Mouse (Mus musculus) spleen, postnatal 36 days (tissue): ENCODE results near the gene Lfng.

ENCODE experiments used
- DNase-seq, 2 experiments: peaks; one replicate each; pipeline ENCODE4 v3.0.0; 2022; ENCODE audit warnings: low spot score in 2 of 2, mixed read lengths in 1 of 2

Lfng gene

GRCm38 (mm10) chr5:140589082-140589774 lies 17.9 kb upstream of the Lfng start:
- DNase-seq = no peak

DNA sequence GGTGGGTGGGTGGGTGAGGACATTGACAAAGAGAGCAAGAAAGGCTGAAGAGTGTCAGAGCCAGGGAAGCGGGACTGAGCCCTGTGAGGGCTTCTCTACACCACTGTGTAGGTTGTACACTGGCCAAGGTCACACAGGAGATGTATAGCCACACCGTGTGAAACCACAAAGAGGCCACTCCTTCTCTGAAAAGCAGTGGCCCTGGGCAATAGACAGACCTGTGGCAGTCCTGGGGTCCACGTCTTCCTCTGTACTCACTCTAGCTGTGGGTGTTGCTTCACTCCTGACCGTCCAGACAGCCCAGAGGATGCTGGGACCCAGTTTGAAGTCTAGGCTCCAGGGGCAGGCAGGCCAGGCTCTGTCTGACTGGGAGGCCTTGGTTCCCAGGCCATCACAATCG lies 12.3 kb upstream of the Lfng start:
- DNase-seq = no peak

DNA sequence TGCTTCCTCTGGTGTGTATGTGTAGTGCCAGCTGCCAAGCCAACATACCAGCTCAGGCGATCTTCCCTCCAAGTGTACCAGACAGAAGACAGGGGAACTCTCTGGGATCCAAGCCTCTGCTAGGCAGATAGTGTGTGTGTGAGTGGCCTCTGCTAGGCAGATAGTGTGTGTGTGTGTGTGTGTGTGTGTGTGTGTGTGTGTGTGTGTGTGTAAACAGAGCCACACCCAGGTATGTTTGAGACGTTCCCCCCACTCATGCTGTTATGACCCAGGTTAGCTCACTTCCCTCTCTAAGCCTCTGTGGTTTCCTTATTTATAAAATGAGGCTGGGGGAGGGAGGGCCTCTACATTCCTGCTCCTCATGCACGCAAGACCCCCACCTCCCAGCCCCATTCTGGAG lies 10.7 kb upstream of the Lfng start:
- peak; percentile 59 to 66 for DNase-seq

DNA sequence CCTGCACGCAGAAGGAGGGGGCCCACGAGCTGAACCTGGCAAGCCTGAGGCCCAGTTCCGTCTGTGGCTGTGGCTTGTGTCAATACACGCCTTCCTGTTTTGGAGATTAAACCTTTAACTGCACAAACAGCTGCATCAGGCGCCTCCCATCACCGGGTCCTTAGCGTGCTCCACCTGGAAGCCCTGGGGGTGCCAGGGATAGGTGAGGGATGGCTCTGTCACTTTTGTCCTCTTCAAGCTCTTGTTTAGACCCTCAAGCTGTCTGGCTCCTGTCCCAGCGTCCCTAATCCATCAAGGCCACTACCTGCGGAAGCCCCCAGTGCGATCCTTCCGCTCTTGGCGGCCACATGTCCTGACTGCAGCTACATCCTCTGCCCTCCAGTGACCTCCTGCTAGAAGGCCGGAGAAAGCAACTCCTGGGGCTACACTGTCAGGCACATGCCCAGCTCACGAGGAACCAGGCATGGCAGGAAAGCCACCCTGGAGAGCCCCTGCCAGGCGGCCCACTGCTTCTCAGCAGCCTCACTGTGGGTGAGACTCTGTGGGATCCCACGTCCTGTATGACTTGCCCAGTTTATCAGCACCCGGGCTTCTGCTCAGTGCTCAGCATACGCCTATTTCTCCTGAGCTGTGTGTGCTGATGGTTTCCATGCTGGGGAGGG lies 10.1 kb upstream of the Lfng start:
- DNase-seq = peak; percentile 81 to 84

DNA sequence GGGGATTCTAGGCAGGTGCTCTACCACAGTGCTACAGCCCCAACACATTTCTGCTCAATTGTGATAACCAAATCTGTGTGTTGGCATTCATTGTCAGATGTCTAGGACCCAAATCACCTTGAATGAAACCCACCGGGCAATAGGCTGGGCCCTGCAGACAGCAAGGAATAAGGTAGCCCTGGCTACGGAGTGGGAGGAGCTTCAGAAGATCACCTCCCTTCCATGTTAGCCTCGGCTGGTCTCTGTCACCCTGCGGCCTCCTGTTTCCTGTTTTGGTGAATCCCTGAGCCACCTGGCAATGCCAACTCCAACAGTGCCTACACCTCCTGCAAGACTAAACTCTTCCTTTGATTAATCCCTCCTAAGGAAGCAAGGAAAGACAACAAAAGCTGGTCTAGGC lies 9.3 kb upstream of the Lfng start:
- no peak for DNase-seq

GRCm38 (mm10) chr5:140599939-140600338 lies 7.2 kb upstream of the Lfng start:
- no peak for DNase-seq

DNA sequence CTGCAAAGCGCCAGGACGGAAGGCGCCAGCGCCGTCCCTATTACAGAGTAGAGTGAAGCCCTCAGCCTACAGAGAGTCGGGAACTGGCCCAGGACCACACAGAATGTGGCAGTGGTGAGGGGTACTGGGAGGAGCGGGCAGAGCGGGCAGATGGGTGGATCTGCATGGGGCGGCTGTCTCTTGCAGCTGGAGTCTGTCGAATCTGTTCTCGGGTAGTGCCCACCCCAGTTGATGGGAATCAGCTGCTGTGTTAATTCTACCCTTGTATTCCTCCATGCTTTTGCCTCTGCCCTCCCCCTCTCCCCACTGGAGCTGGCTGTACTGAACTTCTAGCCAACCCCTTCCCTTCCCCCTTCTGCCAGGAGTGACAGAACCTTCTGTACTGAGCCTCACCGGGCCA lies 5.4 kb upstream of the Lfng start:
- no peak for DNase-seq

GRCm38 (mm10) chr5:140602540-140602939 lies 4.6 kb upstream of the Lfng start:
- DNase-seq = no peak

- no peak for DNase-seq
Measured at GRCm38 (mm10) chr5:140604386-140604785, 2.7 kb upstream of the Lfng start.

DNA sequence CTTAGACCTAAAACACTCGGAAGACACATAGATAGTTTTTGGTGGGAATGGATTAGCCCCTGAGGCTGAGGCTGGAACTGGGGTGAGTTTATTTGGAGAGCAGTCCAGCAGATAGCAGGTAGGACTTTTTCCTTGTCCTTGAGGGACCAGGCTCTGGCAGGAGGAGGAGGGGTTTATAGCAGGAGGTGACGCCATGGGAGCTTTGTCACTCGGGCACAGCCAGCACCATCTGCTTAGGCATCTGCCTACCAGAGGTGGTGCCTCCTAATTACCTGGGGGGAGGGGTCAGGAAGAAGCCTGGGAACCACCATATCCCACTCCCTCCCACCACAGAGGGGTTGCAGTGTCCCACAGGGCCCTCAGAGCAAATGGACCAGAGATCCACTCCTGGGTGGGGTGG lies 1.9 kb upstream of the Lfng start:
- DNase-seq = no peak

- DNase-seq = peak; percentile 45 to 46
Measured at GRCm38 (mm10) chr5:140606386-140606785, 734 bp upstream of the Lfng start.

DNA sequence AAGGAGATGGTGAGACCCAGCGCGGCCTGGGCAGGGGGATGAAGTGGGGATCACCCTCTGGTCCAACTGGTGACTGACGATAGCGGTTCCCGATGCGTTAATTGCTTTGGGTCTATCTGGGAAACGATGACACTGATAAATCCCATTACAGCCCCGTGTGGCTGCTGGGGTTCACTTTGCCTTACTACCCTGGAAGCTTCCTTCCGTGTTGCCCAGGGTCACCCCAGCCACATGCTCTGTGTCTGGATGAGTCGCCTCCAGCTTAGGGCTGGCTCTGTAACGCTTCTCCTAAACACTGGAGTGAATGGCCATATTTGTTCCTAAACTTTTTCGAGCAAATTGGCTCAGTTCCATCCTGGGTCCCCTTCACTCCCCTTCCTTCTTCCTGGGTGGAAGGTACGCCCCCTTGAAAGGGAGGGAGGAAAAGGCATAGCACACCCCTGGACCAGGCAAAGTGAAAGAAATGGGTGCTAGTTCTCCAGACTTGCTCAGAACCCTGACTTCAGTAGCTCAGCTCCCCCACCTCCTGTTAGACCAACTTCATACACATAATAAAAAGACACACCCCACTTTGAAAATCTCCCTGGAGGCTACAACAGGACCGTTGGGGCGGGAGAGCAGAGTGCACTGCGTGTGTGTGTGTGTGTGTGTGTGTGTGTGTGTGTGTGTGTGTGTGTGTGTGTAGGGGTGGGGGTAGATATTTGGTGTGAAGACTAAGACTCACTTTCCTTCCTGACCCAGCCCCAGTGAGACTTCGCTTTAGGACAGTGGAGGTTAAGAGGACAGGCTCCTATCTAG lies 915 bp downstream of the Lfng start:
- DNase-seq = peak; percentile 29 to 58

DNA sequence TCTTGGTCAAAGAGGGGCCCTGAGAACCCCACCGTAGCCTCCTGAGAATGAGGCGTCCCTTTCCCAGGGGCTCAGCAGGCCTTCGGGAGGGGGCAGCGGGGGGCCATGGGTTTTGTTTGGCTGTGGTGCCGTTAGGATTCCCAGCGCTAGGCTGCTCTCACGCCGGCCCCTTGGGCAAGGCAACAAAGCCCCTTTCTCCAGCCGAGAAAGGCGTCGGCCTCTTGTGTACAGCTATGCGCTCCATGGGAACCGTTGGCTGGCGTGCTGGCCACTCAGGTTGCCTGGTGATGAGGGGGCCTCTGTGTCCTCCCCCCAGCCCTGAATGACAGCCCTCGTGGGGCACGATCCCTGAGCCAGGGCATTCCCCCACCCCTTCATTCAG lies 1.5 kb downstream of the Lfng start:
- no peak for DNase-seq

- DNase-seq = peak; percentile 64 to 67
Measured at GRCm38 (mm10) chr5:140609511-140610272, 2.6 kb downstream of the Lfng start.

GRCm38 (mm10) chr5:140610273-140611011 lies 3.3 kb downstream of the Lfng start:
- DNase-seq = peak; percentile 38 to 45

DNA sequence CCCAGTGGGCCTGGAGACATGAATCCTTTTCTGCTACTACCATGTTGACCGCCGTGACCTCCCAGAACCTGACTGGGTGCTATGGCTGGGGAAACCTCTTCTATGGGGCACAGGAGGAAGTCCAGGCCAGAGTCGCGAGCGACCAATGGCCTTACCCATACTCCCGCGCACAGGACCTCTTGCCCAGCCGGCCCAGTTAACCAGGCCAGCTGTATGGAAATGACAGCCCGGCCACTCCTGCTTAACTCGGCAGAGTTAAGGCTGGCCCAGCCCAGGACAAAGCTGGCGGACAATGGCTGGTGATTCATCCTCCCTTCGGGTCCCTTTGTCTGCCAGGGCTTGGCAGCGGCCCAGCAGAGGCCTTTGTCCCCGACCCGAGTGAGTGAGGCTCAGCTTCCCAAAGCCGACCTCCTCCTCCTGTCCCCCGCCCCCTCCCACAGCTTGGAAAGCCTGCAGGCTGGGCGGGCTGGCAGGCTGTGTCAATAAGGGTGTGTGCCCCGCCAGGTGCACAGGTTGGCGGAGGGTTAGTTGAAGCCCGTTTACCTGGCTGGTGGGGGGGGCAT lies 4.0 kb downstream of the Lfng start:
- DNase-seq = no peak

- no peak for DNase-seq
Measured at GRCm38 (mm10) chr5:140611611-140612185, 4.6 kb downstream of the Lfng start.

- no peak for DNase-seq
Measured at GRCm38 (mm10) chr5:140612191-140612590, 5.1 kb downstream of the Lfng start.

- no peak for DNase-seq
Measured at GRCm38 (mm10) chr5:140614141-140614540, 7.0 kb downstream of the Lfng start.

- DNase-seq = peak; percentile 40 to 51
Measured at GRCm38 (mm10) chr5:140614837-140615236, 7.7 kb downstream of the Lfng start.
